Mouse (Mus musculus) mesoderm, embryonic 11.5 days (tissue): ENCODE results near the gene Krtap10-4.
"Not testable (repeated sequence)": the region's sequence is repeated elsewhere in the genome, so short reads cannot be mapped to it uniquely, and the experiment has no call there.

ENCODE experiments used
- DNase-seq: peaks from one replicate; pipeline ENCODE4 v3.0.0-alpha.2; 2012; ENCODE audit warnings: low read depth, low spot score

Gene Krtap10-4

GRCm38 (mm10) chr10:77788621-77789020 is 38.3 kb downstream of the Krtap10-4 start:
- DNase-seq: no peak

- DNase-seq: not testable (repeated sequence)
These were observed 39.0 kb downstream of the Krtap10-4 start, which contains the start of gene Gm7137 for GRCm38 (mm10) chr10:77787876-77788275. Gene Gm7137 (minus strand): TSS chr10:77788200.

- DNase-seq: not testable (repeated sequence)
These were observed 43.5 kb downstream of the Krtap10-4 start for GRCm38 (mm10) chr10:77783396-77783795.

GRCm38 (mm10) chr10:77782442-77782841 is 44.5 kb downstream of the Krtap10-4 start, which contains the start of gene Gm3250:
Gene Gm3250 (minus strand): TSS chr10:77782542.
- not testable (repeated sequence) for DNase-seq

GRCm38 (mm10) chr10:77776844-77777243 is 50.1 kb downstream of the Krtap10-4 start, which contains the start of gene Gm7138:
Gene Gm7138 (minus strand): TSS chr10:77776944.
- not testable (repeated sequence) for DNase-seq
